Comparison of ENCODE assay signal across 8 mouse cellular contexts in the genomic region with DNA sequence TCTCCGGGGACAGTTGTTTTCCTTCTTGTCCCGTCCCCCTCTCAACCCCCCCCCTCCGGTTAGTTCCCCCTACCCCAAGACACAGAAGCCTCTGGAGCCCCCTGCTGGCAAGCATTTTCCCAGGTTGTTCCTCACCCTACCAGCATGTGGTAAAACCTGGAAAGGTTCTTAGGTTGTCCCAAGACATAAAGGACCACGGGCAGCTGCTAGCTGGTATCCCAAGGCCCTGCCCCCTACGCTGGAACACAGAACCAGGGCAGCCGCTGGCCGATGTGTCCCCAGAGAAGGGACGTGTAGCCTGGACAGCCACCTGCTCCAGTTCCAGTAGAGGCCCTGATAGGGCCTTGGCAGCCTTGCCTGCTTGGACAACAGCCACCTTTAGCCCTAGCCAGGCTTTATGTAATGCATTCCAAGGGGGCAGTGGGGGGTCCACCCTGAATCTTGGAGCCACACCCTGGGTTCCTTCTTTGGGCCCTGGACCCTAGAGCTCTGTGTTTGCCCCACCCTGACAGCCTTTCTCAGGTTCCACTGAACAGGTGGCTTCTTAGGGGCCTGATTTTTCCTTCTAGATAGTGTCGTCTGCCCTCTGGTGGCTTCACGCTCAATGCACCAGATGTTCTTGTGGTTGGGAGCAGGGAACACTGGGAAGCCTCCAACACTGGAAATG. TPM values are rescaled to one million over a fixed set of nuclear protein-coding genes. Genes with fewer than 3 reads are reported as not detected.
DNase-seq lines count a peak whose midpoint lies in the region; ATAC-seq and TF ChIP-seq lines count a peak whose summit lies in the region.

No protein-coding gene starts in this region.

- H3K4me1 ChIP-seq in embryonic facial prominence, embryonic 14.5 days (ENCODE audit: control insufficient read depth, insufficient read depth, low read length) = peaks cover 14% of the 10 kb centered on the region
- H3K4me1 ChIP-seq in heart, embryonic 13.5 days = peaks cover 58% of the 10 kb centered on the region
- H3K4me1 ChIP-seq in kidney, postnatal 0 days (replicated peaks; ENCODE audit: insufficient read depth, low read length) = peaks cover 5% of the 10 kb centered on the region; the same call in 1 of the 2 replicates
- H3K4me1 ChIP-seq in stomach, embryonic 15.5 days = peaks cover 22% of the 10 kb centered on the region

- H3K9ac ChIP-seq in embryonic facial prominence, embryonic 14.5 days (ENCODE audit: low read depth, low read length) = peak overlapping the region; percentile 84
- H3K9ac ChIP-seq in heart, embryonic 13.5 days = peak overlapping the region; percentile 96
- H3K9ac ChIP-seq in kidney, postnatal 0 days (ENCODE audit: low read depth, low read length) = peak overlapping the region; percentile 87
- H3K9ac ChIP-seq in stomach, embryonic 15.5 days = peak overlapping the region; percentile 81

- H3K27ac ChIP-seq in embryonic facial prominence, embryonic 14.5 days (replicated peaks; ENCODE audit: low read depth, low read length) = peak overlapping the region; percentile 79; the same call in 1 of the 2 replicates
- peak overlapping the region; percentile 84 for H3K27ac ChIP-seq in heart, embryonic 13.5 days (replicated peaks)
- H3K27ac ChIP-seq in kidney, postnatal 0 days = peak overlapping the region; percentile 92
- peak overlapping the region; percentile 79 for H3K27ac ChIP-seq in stomach, embryonic 15.5 days

- peak overlapping the region; percentile 87 for H3K4me2 ChIP-seq in embryonic facial prominence, embryonic 14.5 days (ENCODE audit: low read depth, low read length)
- peak overlapping the region; percentile 97 for H3K4me2 ChIP-seq in heart, embryonic 13.5 days
- peak overlapping the region; percentile 78 for H3K4me2 ChIP-seq in kidney, postnatal 0 days (ENCODE audit: low read length)
- peak overlapping the region; percentile 88 for H3K4me2 ChIP-seq in stomach, embryonic 15.5 days

- H3K9me3 ChIP-seq in embryonic facial prominence, embryonic 14.5 days (ENCODE audit: control insufficient read depth, low read length) = no peaks in the 10 kb centered on the region
- H3K9me3 ChIP-seq in heart, embryonic 13.5 days = no peaks in the 10 kb centered on the region
- H3K9me3 ChIP-seq in kidney, postnatal 0 days (replicated peaks; ENCODE audit: low read length) = no peaks in the 10 kb centered on the region
- no peaks in the 10 kb centered on the region for H3K9me3 ChIP-seq in stomach, embryonic 15.5 days

- TF ChIP-seq CTCF in kidney, postnatal 0 days (IDR thresholded peaks at IDR 0.05; ENCODE audit: low read depth) = peak; percentile 63

- H3K27me3 ChIP-seq in embryonic facial prominence, embryonic 14.5 days (replicated peaks; ENCODE audit: control insufficient read depth, insufficient read depth, low read length) = no peaks in the 10 kb centered on the region
- no peaks in the 10 kb centered on the region for H3K27me3 ChIP-seq in heart, embryonic 13.5 days (replicated peaks)
- no peaks in the 10 kb centered on the region for H3K27me3 ChIP-seq in kidney, postnatal 0 days (ENCODE audit: insufficient read depth, low read length)
- no peaks in the 10 kb centered on the region for H3K27me3 ChIP-seq in stomach, embryonic 15.5 days (replicated peaks)

- peak overlapping the region; percentile 81 for H3K4me3 ChIP-seq in embryonic facial prominence, embryonic 14.5 days (ENCODE audit: low read depth, low read length)
- H3K4me3 ChIP-seq in heart, embryonic 13.5 days = peak overlapping the region; percentile 87
- H3K4me3 ChIP-seq in kidney, postnatal 0 days (replicated peaks; ENCODE audit: low read depth, low read length) = peak overlapping the region; percentile 80
- H3K4me3 ChIP-seq in stomach, embryonic 15.5 days (replicated peaks) = peak overlapping the region; percentile 82

- 7% methylated on average over 8 of the region's 10 CpGs for WGBS in embryonic facial prominence, embryonic 14.5 days
- WGBS in heart, embryonic 13.5 days = 2% methylated on average over 10 of the region's 10 CpGs
- WGBS in kidney, postnatal 0 days = 2% methylated on average over 10 of the region's 10 CpGs
- 3% methylated on average over 10 of the region's 10 CpGs for WGBS in stomach, embryonic 15.5 days

- DNase-seq in layer of hippocampus, adult 9-11 months = peak; percentile 69
- DNase-seq in layer of hippocampus, adult 8-10 months (ENCODE audit: low spot score in 2 of 2) = no peak
- peak; percentile 78 for DNase-seq in adrenal gland, postnatal 10 days
- DNase-seq in embryonic facial prominence, embryonic 14.5 days (ENCODE audit: low spot score) = peak; percentile 63
- DNase-seq in kidney, postnatal 0 days (ENCODE audit: low spot score) = peak; percentile 82
- DNase-seq in lung, postnatal 36 days = peak; percentile 70

- ATAC-seq in embryonic facial prominence, embryonic 14.5 days (ENCODE audit: low read depth) = no peak
- no peak for ATAC-seq in heart, embryonic 13.5 days (ENCODE audit: extremely low read depth, insufficient number of reproducible peaks, low FRiP score, low TSS enrichment)
- ATAC-seq in kidney, postnatal 0 days (replicated peaks; ENCODE audit: low FRiP score, low read depth) = peak; percentile 8
- ATAC-seq in stomach, embryonic 15.5 days (ENCODE audit: insufficient read depth, low FRiP score, low read depth) = no peak

- peaks cover 42% of the 10 kb centered on the region for H3K36me3 ChIP-seq in embryonic facial prominence, embryonic 14.5 days (ENCODE audit: control insufficient read depth, insufficient read depth, low read length)
- H3K36me3 ChIP-seq in heart, embryonic 13.5 days = peaks cover 44% of the 10 kb centered on the region
- H3K36me3 ChIP-seq in kidney, postnatal 0 days (ENCODE audit: insufficient read depth, low read length) = peaks cover 34% of the 10 kb centered on the region
- H3K36me3 ChIP-seq in stomach, embryonic 15.5 days = peaks cover 32% of the 10 kb centered on the region

RNA-seq across cellular contexts. Expression of gene Cdc34, which starts 1.1 kb away (rescaled TPM):
- total RNA-seq in layer of hippocampus, adult 8-10 months (2022) = 10 to 100 TPM; 57.9 to 67.0 (median 66.1) TPM
- total RNA-seq in adrenal gland, postnatal 10 days (2021) = 10 to 100 TPM; 90.2 to 96.7 TPM
- 106 TPM in 2 replicates for polyA plus RNA-seq in embryonic facial prominence, embryonic 14.5 days (2014; fragmentation: Nextera tagmentation; extraction: Ambion mirVana)
- polyA plus RNA-seq in heart, embryonic 13.5 days (2015; fragmentation: Nextera tagmentation; extraction: Ambion mirVana) = 122 and 136 TPM in 2 replicates
- 68.1 and 75.7 TPM in 2 replicates for polyA plus RNA-seq in kidney, postnatal 0 days (2015; fragmentation: Nextera tagmentation; extraction: Ambion mirVana)
- 107 and 108 TPM in 2 replicates for polyA plus RNA-seq in stomach, embryonic 15.5 days (2015; fragmentation: Nextera tagmentation; extraction: Ambion mirVana)

RNA-seq across cellular contexts. Expression of gene Gzmm, which starts 5.8 kb away (rescaled TPM):
- total RNA-seq in layer of hippocampus, adult 8-10 months (2022) = 1 to 10 TPM; 2.3 to 3.5 (median 3.3) TPM
- 1 to 10 TPM; 1.0 to 1.5 TPM for total RNA-seq in adrenal gland, postnatal 10 days (2021)
- polyA plus RNA-seq in embryonic facial prominence, embryonic 14.5 days (2014; fragmentation: Nextera tagmentation; extraction: Ambion mirVana) = 0.31 and 0.51 TPM in 2 replicates
- 0.67 and 1.0 TPM in 2 replicates for polyA plus RNA-seq in heart, embryonic 13.5 days (2015; fragmentation: Nextera tagmentation; extraction: Ambion mirVana)
- 0.34 and 0.50 TPM in 2 replicates for polyA plus RNA-seq in kidney, postnatal 0 days (2015; fragmentation: Nextera tagmentation; extraction: Ambion mirVana)
- 0.40 and 0.57 TPM in 2 replicates for polyA plus RNA-seq in stomach, embryonic 15.5 days (2015; fragmentation: Nextera tagmentation; extraction: Ambion mirVana)

RNA-seq across cellular contexts. Expression of gene Tpgs1, which starts 13.9 kb away (rescaled TPM):
- 10 to 100 TPM; 48.4 to 72.6 (median 64.3) TPM for total RNA-seq in layer of hippocampus, adult 8-10 months (2022)
- total RNA-seq in adrenal gland, postnatal 10 days (2021) = 10 to 100 TPM; 26.2 to 27.0 TPM
- 58.7 and 65.3 TPM in 2 replicates for polyA plus RNA-seq in embryonic facial prominence, embryonic 14.5 days (2014; fragmentation: Nextera tagmentation; extraction: Ambion mirVana)
- 41.4 and 43.1 TPM in 2 replicates for polyA plus RNA-seq in heart, embryonic 13.5 days (2015; fragmentation: Nextera tagmentation; extraction: Ambion mirVana)
- polyA plus RNA-seq in kidney, postnatal 0 days (2015; fragmentation: Nextera tagmentation; extraction: Ambion mirVana) = 82.5 and 84.9 TPM in 2 replicates
- polyA plus RNA-seq in stomach, embryonic 15.5 days (2015; fragmentation: Nextera tagmentation; extraction: Ambion mirVana) = 58.2 and 59.3 TPM in 2 replicates

RNA-seq across cellular contexts. Expression of gene Madcam1, which starts 18.7 kb away (rescaled TPM):
- total RNA-seq in layer of hippocampus, adult 8-10 months (2022) = not detected
- 1 to 10 TPM; 3.1 to 4.0 TPM for total RNA-seq in adrenal gland, postnatal 10 days (2021)
- polyA plus RNA-seq in embryonic facial prominence, embryonic 14.5 days (2014; fragmentation: Nextera tagmentation; extraction: Ambion mirVana) = 8.5 and 11.6 TPM in 2 replicates
- 0.82 and 1.2 TPM in 2 replicates for polyA plus RNA-seq in heart, embryonic 13.5 days (2015; fragmentation: Nextera tagmentation; extraction: Ambion mirVana)
- 1.5 TPM in 2 replicates for polyA plus RNA-seq in kidney, postnatal 0 days (2015; fragmentation: Nextera tagmentation; extraction: Ambion mirVana)
- 36.4 and 41.1 TPM in 2 replicates for polyA plus RNA-seq in stomach, embryonic 15.5 days (2015; fragmentation: Nextera tagmentation; extraction: Ambion mirVana)

RNA-seq across cellular contexts. Expression of gene Bsg, which starts 21.2 kb away (rescaled TPM):
- 100 to 1,000 TPM; 515 to 593 (median 535) TPM for total RNA-seq in layer of hippocampus, adult 8-10 months (2022)
- 100 to 1,000 TPM; 662 to 732 TPM for total RNA-seq in adrenal gland, postnatal 10 days (2021)
- 846 and 847 TPM in 2 replicates for polyA plus RNA-seq in embryonic facial prominence, embryonic 14.5 days (2014; fragmentation: Nextera tagmentation; extraction: Ambion mirVana)
- polyA plus RNA-seq in heart, embryonic 13.5 days (2015; fragmentation: Nextera tagmentation; extraction: Ambion mirVana) = 1,093 and 1,212 TPM in 2 replicates
- polyA plus RNA-seq in kidney, postnatal 0 days (2015; fragmentation: Nextera tagmentation; extraction: Ambion mirVana) = 1,067 and 1,079 TPM in 2 replicates
- polyA plus RNA-seq in stomach, embryonic 15.5 days (2015; fragmentation: Nextera tagmentation; extraction: Ambion mirVana) = 1,050 and 1,128 TPM in 2 replicates

Comparison
In these comparisons a context has a peak if more than half of its experiments do, and no peak if none do; other contexts are left out.
1. DNase-seq: peak in layer of hippocampus, adult 9-11 months (single experiment), adrenal gland, postnatal 10 days (single experiment), embryonic facial prominence, embryonic 14.5 days (single experiment), kidney, postnatal 0 days (single experiment) and lung, postnatal 36 days (single experiment); none in layer of hippocampus, adult 8-10 months (0 of 2).
2. Peak in every context shown above with its lines, with median percentiles within 50 percentile points of each other: H3K27ac ChIP-seq, H3K4me2 ChIP-seq, H3K4me3 ChIP-seq and H3K9ac ChIP-seq.